Mouse (Mus musculus) cortical plate, adult 2 months (tissue): ENCODE results near the gene Hdlbp.

ENCODE experiments used
- CTCF ChIP-seq: fragments of 200-500 bp; IDR thresholded peaks from 2 replicates; pipeline ENCODE4 v1.5.1; 2011; ENCODE audit warnings: mild to moderate bottlenecking, control low read depth, low read length; ENCODE audit not compliant: insufficient read depth; ENCODE audit errors: extremely low read depth
- POLR2A ChIP-seq: fragments of 200-500 bp; IDR thresholded peaks from 2 replicates; pipeline ENCODE4 v1.6.1; 2011; ENCODE audit warnings: mild to moderate bottlenecking, low read length, control low read depth; ENCODE audit not compliant: insufficient read depth; ENCODE audit errors: extremely low read depth

GRCm38 (mm10) chr1:93458357-93458756, 20.3 kb downstream of the Hdlbp start:
- TF ChIP-seq POLR2A (no peak), CTCF (no peak)
